Mouse (Mus musculus) liver, embryonic 11.5 days (tissue): ENCODE results near the gene Kiss1r. TPM values are rescaled to one million over a fixed set of nuclear protein-coding genes. Genes with fewer than 3 reads are reported as not detected.
A peak's percentile ranks its signal among the peaks of the same experiment; 100 is the strongest.

Experiments
- ATAC-seq: fragments of 200-750 bp; cut with Nextera tagmentation; replicated peaks from 2 replicates; pipeline ENCODE4 v1.8.0; 2017; ENCODE audit warnings: moderate number of reproducible peaks, mild to moderate bottlenecking, moderate TSS enrichment, moderate library complexity; ENCODE audit not compliant: low FRiP score
- DNase-seq: peaks from one replicate; pipeline ENCODE4 v3.0.0-alpha.2; 2017; ENCODE audit warnings: low spot score
- H3K27ac ChIP-seq: fragments of 300-500 bp; sonication (generic); 2 replicates; pipeline ENCODE4 v1.5.1; 2014; ENCODE audit warnings: mild to moderate bottlenecking, low read depth, low read length, control low read depth
- H3K27me3 ChIP-seq: fragments of 300-500 bp; sonication (generic); replicated peaks from 2 replicates; pipeline ENCODE4 v1.6.1; 2014; ENCODE audit warnings: low read length, mixed read lengths; ENCODE audit not compliant: control insufficient read depth, insufficient read depth
- H3K36me3 ChIP-seq: fragments of 300-500 bp; sonication (generic); 2 replicates; pipeline ENCODE4 v1.6.1; 2014; ENCODE audit warnings: mild to moderate bottlenecking, low read length, moderate library complexity, mixed read lengths; ENCODE audit not compliant: control insufficient read depth, insufficient read depth
- H3K4me1 ChIP-seq: fragments of 300-500 bp; sonication (generic); replicated peaks from 2 replicates; pipeline ENCODE4 v1.6.1; 2014; ENCODE audit warnings: low read length, mixed read lengths; ENCODE audit not compliant: control insufficient read depth, insufficient read depth
- H3K4me2 ChIP-seq: fragments of 300-500 bp; sonication (generic); 2 replicates; pipeline ENCODE4 v1.6.1; 2014; ENCODE audit warnings: mild to moderate bottlenecking, control low read depth, moderate library complexity
- H3K4me3 ChIP-seq: fragments of 300-500 bp; sonication (generic); 2 replicates; pipeline ENCODE4 v1.5.1; 2014; ENCODE audit warnings: low read depth, low read length, control low read depth
- H3K9ac ChIP-seq: fragments of 300-500 bp; sonication (generic); 2 replicates; pipeline ENCODE4 v1.6.1; 2014; ENCODE audit warnings: low read depth, low read length, control low read depth
- H3K9me3 ChIP-seq: fragments of 300-500 bp; sonication (generic); 2 replicates; pipeline ENCODE4 v1.6.1; 2016; ENCODE audit warnings: low read length, inconsistent platforms, mixed read lengths; ENCODE audit not compliant: control insufficient read depth
- WGBS: fragments of 180-500 bp; shearing (Covaris S2); extraction: QIAGEN DNeasy Blood & Tissue Kit; methylation state at CpG from one replicate; pipeline ENCODE4 v1.1.7; 2014; 5-methylcytosine and 5-hydroxymethylcytosine counted together
- polyA plus RNA-seq: library from polyadenylated mRNA; unstranded; fragments of >200 nt; fragmentation: Nextera tagmentation; extraction: Ambion mirVana; gene quantifications from 2 replicates; pipeline ENCODE4 v1.2.1, GENCODE M21; 2014

The Kiss1r gene
- polyA plus RNA-seq, 1 experiment from 2014 or later = 0.66 TPM

DNA sequence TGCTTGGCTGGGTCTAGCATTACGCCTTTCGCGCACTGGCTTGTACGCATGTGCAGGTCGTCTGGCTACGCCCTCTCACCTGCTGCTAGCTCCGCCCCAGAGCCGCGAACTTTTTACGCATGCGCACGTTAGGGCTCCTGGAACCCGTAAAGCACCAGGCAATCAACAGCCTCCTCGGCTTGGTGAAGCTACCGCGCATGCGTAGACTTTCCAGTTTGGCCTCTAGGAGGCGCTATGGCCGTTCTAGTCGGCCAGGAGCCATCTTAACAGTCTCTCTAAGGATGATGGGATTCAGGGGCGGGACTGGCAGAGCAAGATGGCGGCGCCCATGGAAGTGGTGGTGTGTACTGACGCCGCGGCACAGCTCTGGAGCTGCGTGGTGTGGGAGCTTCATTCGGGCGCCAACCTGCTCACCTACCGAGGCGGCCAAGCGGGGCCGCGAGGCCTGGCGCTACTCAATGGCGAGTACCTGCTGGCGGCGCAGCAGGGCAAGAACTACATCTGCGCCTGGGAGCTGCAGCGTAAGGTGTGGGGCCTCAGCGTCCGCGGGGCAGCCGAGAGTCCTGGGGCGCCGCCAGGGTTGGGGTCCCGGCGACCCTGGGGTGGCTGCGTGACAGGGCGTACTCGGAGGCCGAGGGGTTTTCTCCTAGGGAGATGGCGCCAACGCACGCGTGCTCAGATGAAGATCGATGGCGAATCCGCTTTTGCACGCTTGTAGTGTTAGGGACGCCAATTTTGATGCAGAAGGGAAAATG lies 43.3 kb downstream of the Kiss1r start, which contains the start of gene Wdr18:
TSS of gene Wdr18 (plus strand) at position 306 of the 755 bp plus-strand sequence.
- H3K9ac ChIP-seq = peak within 1 kb of the TSS; percentile 84
- no peaks in the 10 kb centered on the region for H3K27me3 ChIP-seq
- H3K9me3 ChIP-seq = no peaks in the 10 kb centered on the region
- H3K27ac ChIP-seq = peak within 1 kb of the TSS; percentile 69; the same call in 1 of the 2 replicates
- H3K4me2 ChIP-seq = peak within 1 kb of the TSS; percentile 77
- H3K36me3 ChIP-seq = peaks cover 35% of the 10 kb centered on the region
- peak; percentile 99 for DNase-seq
- peak within 1 kb of the TSS; percentile 97 for H3K4me3 ChIP-seq
- under 1% methylated on average over 61 of the region's 61 CpGs for whole genome bisulfite sequencing
- ATAC-seq = peak; percentile 93
- H3K4me1 ChIP-seq = peaks cover 13% of the 10 kb centered on the region

DNA sequence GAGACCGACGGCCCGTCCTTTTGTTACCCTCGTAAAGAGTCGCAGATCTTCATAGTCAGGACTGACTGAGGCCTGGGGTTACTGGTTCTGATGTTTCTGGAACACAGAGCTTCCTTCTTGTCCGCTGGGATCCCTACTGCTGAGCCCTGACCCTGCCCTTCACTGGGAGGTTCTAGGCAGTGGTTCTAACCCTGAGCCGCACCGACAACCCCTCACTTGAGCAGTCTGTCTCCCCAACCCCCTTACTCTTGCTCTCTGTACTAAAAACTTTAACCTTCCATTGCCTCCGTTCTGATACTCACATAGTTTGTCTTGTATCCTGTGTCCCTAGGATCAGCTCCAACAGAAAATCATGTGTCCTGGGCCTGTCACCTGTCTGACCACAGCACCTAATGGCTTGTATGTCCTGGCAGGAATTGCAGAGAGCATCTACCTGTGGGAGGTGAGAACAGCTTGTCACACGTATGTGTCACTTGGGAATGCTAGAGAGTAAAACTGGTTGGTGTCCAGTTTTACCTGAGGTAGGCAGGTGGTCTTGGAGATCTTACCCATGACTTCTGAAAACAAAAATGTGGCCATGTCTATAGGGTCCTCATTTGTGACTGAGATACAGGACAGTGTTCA lies 44.0 kb downstream of the Kiss1r start:
- ATAC-seq (no peak), DNase-seq (no peak)
- Histone ChIP-seq H3K27me3 (no peaks in the 10 kb centered on the region), H3K9me3 (no peaks in the 10 kb centered on the region), H3K4me3 (peak overlapping the region; percentile 97), H3K36me3 (peaks cover 41% of the 10 kb centered on the region), H3K27ac (peak overlapping the region; percentile 69; the same call in 1 of the 2 replicates), H3K9ac (peak overlapping the region; percentile 84), H3K4me1 (peaks cover 13% of the 10 kb centered on the region), H3K4me2 (peak overlapping the region; percentile 77)
- 11% methylated on average over 10 of the region's 10 CpGs for WGBS

DNA sequence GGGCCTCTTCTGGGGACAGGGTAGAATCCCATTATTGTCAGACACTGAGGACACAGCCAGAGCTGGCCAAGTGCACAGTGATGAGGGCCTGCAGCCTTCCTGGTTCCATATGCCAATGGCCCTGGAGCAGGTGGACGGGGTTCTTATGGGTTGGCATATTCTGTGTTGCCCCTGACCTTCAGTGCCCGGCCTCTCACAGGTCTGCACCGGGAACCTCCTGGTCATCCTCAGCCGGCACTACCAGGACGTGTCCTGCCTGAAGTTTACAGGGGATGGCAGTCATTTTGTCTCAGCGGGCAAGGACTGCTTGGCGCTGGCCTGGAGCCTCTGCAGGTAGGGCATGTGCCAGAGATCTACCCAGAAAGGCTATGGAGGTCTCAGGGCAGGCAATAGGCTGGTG lies 48.0 kb downstream of the Kiss1r start:
- Histone ChIP-seq H3K27ac (no peak overlapping the region), H3K36me3 (peaks cover 64% of the 10 kb centered on the region), H3K9ac (no peak overlapping the region), H3K4me2 (no peak overlapping the region), H3K4me3 (no peak overlapping the region), H3K9me3 (no peaks in the 10 kb centered on the region), H3K27me3 (peaks cover 5% of the 10 kb centered on the region), H3K4me1 (peaks cover 9% of the 10 kb centered on the region)
- WGBS = 93% methylated on average over 7 of the region's 7 CpGs
- no peak for ATAC-seq
- DNase-seq = no peak

DNA sequence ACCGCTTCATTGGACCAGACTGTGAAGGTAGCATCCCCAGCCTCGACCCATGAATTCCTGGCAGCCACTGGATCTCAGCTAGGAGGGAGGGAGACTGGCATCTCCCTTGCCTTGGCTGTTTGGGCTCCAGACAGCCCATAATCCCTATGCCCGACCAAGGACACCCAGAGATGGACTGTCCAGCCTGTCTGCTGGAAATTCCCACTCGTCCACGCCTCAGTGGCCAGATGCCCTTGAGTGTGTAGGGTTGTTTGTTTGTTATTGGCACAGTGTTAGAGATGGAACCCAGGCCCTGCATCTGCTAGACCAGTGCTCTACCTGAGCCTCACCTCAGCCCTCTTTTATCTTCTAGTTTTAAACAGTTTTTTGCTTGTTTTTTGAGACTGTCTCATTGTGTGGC lies 48.6 kb downstream of the Kiss1r start:
- Histone ChIP-seq H3K4me3 (no peak overlapping the region), H3K36me3 (peaks cover 64% of the 10 kb centered on the region), H3K4me2 (no peak overlapping the region), H3K4me1 (peaks cover 9% of the 10 kb centered on the region), H3K9me3 (no peaks in the 10 kb centered on the region), H3K27me3 (peaks cover 9% of the 10 kb centered on the region), H3K9ac (no peak overlapping the region), H3K27ac (no peak overlapping the region)
- WGBS = 88% methylated on average over 5 of the region's 5 CpGs
- DNase-seq = no peak
- no peak for ATAC-seq

DNA sequence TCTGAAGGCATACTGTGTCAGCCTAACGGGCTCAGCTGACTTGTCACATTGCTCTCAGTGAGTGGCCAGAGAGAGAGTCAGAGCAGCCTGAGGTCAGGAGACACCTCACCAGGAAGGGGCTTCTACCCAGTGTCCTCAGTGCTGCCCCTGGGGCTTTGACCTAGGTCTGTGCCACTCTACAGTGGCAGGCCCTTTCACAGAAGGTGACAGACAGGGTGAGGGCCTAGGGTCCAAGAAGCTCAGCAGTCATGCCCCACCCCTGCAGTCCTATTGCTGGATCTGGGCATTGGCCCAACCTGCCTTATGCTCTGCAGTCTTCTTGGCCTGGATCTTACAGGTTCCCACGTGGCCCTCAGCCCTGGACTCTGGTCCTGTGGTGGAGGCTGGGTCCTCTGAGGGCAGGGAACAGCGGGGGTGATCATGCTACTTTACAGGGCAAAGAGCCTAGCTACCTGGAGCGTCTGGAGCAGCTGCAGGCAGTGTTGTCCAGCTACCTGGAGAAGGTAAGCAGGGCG lies 50.2 kb downstream of the Kiss1r start:
- H3K27ac ChIP-seq = no peak overlapping the region
- peaks cover 56% of the 10 kb centered on the region for H3K36me3 ChIP-seq
- no peak overlapping the region for H3K9ac ChIP-seq
- no peak for DNase-seq
- WGBS = 87% methylated on average over 5 of the region's 5 CpGs
- no peaks in the 10 kb centered on the region for H3K9me3 ChIP-seq
- peaks cover 26% of the 10 kb centered on the region for H3K27me3 ChIP-seq
- no peak overlapping the region for H3K4me2 ChIP-seq
- peaks cover 5% of the 10 kb centered on the region; the same call in 1 of the 2 replicates for H3K4me1 ChIP-seq
- no peak overlapping the region for H3K4me3 ChIP-seq
- no peak for ATAC-seq

DNA sequence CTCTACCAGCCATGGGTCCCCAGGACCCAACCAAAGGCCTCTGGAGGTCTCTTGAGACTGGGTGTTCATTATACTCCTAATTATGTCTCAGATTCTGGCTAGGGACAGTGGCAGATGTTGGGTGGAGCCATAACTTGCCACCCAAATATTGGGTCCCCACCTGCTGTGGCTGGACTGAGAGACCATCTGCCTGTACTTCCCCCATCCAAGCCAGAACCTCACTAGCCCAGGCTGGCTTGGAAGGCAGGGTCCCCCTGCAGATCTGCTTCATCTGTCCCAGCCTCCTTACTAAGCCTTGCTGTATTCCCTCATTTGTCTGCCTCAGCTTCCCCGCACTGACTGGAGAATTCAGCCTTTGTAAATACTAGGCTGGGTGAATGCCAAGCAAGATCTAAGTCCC lies 51.4 kb downstream of the Kiss1r start:
- Histone ChIP-seq H3K36me3 (peaks cover 44% of the 10 kb centered on the region), H3K27me3 (peaks cover 38% of the 10 kb centered on the region)
- no peak for ATAC-seq

DNA sequence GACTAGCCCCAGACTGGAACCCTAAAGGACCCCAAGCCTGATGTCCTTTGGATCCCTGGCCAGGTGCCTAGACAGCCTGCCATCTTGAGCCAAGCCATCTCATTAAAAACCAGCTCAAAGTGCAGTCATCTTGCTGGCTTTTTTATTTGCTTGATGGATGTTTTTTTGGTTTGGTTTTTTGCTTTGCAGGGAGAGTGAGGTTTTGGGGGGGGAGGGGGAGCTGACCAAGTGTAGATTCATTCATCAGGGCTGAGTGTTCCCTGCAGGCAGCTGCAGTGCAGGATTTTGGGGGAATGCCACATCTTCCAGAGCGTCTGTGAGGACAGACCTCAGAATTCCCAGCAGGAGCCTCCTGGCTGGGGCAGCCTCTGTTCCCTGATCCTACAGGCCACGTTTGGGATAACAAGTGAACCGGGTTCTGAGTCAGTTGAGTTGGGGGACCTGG lies 52.4 kb downstream of the Kiss1r start:
- 29% methylated on average over 3 of the region's 3 CpGs for WGBS
- no peaks in the 10 kb centered on the region for H3K9me3 ChIP-seq

More for the DNA sequence above, 51.4 kb downstream of the Kiss1r start:
- H3K4me3 ChIP-seq = no peak overlapping the region
- WGBS = 81% methylated on average over 1 of the region's 1 CpGs
- no peak for DNase-seq
- no peak overlapping the region for H3K27ac ChIP-seq
- H3K4me2 ChIP-seq = no peak overlapping the region
- H3K9me3 ChIP-seq = no peaks in the 10 kb centered on the region
- H3K9ac ChIP-seq = no peak overlapping the region
- peaks cover 5% of the 10 kb centered on the region; the same call in 1 of the 2 replicates for H3K4me1 ChIP-seq

DNA sequence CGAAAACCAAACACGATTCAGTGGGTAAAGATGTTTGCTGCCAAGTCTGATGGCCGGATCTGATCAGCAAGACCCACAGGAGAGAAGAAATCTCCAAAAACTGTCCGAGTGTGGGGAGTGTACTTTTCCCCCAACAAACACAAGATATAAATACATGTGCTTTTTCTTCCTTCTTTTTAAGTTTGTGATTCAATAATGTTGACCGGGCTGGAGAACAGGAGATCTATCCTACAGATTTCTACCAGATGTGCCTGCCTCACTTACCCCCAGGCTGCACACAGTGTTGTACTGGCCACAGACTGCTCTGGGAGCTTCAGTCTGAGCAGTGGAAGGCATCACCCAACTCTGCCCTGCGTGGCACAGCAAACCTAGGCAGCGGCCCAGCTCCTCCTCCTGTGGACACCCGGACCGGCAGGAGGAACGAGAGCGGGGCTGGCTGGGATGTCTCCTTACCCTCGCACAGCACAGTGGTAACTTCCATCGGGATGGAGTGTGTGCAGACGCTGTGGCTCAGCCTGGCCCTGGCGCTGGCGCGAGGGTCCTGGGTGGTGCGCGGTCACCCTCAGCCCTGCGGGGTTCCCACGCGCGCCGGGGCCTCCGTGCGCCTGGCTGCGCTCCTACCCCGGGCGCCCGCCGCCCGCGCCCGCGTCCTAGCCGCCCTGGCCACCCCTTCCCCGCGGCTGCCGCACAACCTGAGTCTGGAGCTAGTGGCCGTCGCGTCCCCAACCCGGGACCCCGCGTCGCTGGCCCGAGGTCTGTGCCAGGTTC lies 53.8 kb downstream of the Kiss1r start, which contains the start of gene Grin3b:
TSS of gene Grin3b (plus strand) at position 301 of the 768 bp plus-strand sequence.
- peaks cover 30% of the 10 kb centered on the region for H3K36me3 ChIP-seq
- peaks cover 40% of the 10 kb centered on the region for H3K27me3 ChIP-seq
- ATAC-seq = no peak

More for the DNA sequence above, 52.4 kb downstream of the Kiss1r start:
- no peak overlapping the region for H3K4me3 ChIP-seq
- H3K4me2 ChIP-seq = no peak overlapping the region
- peaks cover 37% of the 10 kb centered on the region for H3K36me3 ChIP-seq
- H3K9ac ChIP-seq = no peak overlapping the region
- peaks cover 5% of the 10 kb centered on the region; the same call in 1 of the 2 replicates for H3K4me1 ChIP-seq
- ATAC-seq (no peak), DNase-seq (no peak)
- peaks cover 40% of the 10 kb centered on the region for H3K27me3 ChIP-seq
- H3K27ac ChIP-seq = no peak overlapping the region

More for the DNA sequence above, 53.8 kb downstream of the Kiss1r start, which contains the start of gene Grin3b:
- no peak for DNase-seq
- H3K9ac ChIP-seq = peak within 1 kb of the TSS; percentile 55
- peak within 1 kb of the TSS; percentile 70 for H3K4me2 ChIP-seq
- peak within 1 kb of the TSS; percentile 45 for H3K4me3 ChIP-seq
- H3K9me3 ChIP-seq = no peaks in the 10 kb centered on the region
- 9% methylated on average over 47 of the region's 47 CpGs for WGBS
- no peak within 1 kb of the TSS for H3K27ac ChIP-seq
- H3K4me1 ChIP-seq = peaks cover 5% of the 10 kb centered on the region; the same call in 1 of the 2 replicates
